14 mouse cellular contexts compared by ENCODE assay signal in genomic region chr10:20769557-20770417, GRCm38 (mm10). TPM values are rescaled to one million over a fixed set of nuclear protein-coding genes. Genes with fewer than 3 reads are reported as not detected.
DNase-seq lines count a peak whose midpoint lies in the region; ATAC-seq lines count a peak whose summit lies in the region.
"Had no signal": no experiment of that assay in that cellular context is flagged by ENCODE, and none has a peak within 500 bp of the region (broad histone marks: within the 10 kb centered on the region; RNA-seq: fewer than 3 reads in every experiment).

No protein-coding gene starts in this region.

- no peak overlapping the region for H3K4me3 ChIP-seq in forebrain, embryonic 14.5 days (ENCODE audit: low read depth, low read length)
- no peak overlapping the region for H3K4me3 ChIP-seq in forebrain, embryonic 15.5 days
- H3K4me3 ChIP-seq: erythroblast, embryonic 14.5 days; left cerebral cortex, adult 2 months; megakaryocyte, embryonic 14.5 days had no signal

- ATAC-seq in forebrain, embryonic 14.5 days, result 0 out of 2 replicates have a peak, but pooled peaks have one; percentile 20
- ATAC-seq in forebrain, embryonic 15.5 days (replicated peaks), result no peak
- ATAC-seq: intestine, embryonic 16.5 days had no signal

- no peaks in the 10 kb centered on the region for H3K4me1 ChIP-seq in forebrain, embryonic 14.5 days (ENCODE audit: control insufficient read depth, insufficient read depth, low read length)
- no peaks in the 10 kb centered on the region for H3K4me1 ChIP-seq in forebrain, embryonic 15.5 days

- no peaks in the 10 kb centered on the region for H3K27me3 ChIP-seq in forebrain, embryonic 14.5 days (replicated peaks; ENCODE audit: control insufficient read depth, insufficient read depth, low read length)
- H3K27me3 ChIP-seq in forebrain, embryonic 15.5 days, result no peaks in the 10 kb centered on the region
- no peaks in the 10 kb centered on the region for H3K27me3 ChIP-seq in splenic B cell, adult 2 months (ENCODE audit: control insufficient read depth, insufficient read depth, low read length, poor library complexity, severe bottlenecking)
- H3K27me3 ChIP-seq: megakaryocyte, embryonic 14.5 days had no signal

- H3K9ac ChIP-seq in forebrain, embryonic 14.5 days (ENCODE audit: low read length), result no peak overlapping the region
- H3K9ac ChIP-seq in forebrain, embryonic 15.5 days (replicated peaks), result no peak overlapping the region

- no peak overlapping the region for H3K4me2 ChIP-seq in forebrain, embryonic 14.5 days (ENCODE audit: low read length)
- H3K4me2 ChIP-seq in forebrain, embryonic 15.5 days (replicated peaks), result no peak overlapping the region

- H3K27ac ChIP-seq in forebrain, embryonic 14.5 days (ENCODE audit: low read depth, low read length), result no peak overlapping the region
- H3K27ac ChIP-seq in forebrain, embryonic 15.5 days (replicated peaks), result no peak overlapping the region
- H3K27ac ChIP-seq: left cerebral cortex, adult 2 months had no signal

- 64% methylated on average over 7 of the region's 7 CpGs for WGBS in forebrain, embryonic 14.5 days
- 68% methylated on average over 7 of the region's 7 CpGs for WGBS in forebrain, embryonic 15.5 days

- DNase-seq in forebrain, embryonic 14.5 days (ENCODE audit: low spot score), result peak; percentile 16
- DNase-seq in retina, postnatal 1 day, result peak; percentile 62
- DNase-seq in retina, embryonic 14.5 days (ENCODE audit: low spot score), result no peak
- peak; percentile 25 to 41 for DNase-seq in kidney, postnatal 25 days
- DNase-seq in splenic B cell, adult 2 months (ENCODE audit: low read depth, low spot score), result peak; percentile 42
- no peak for DNase-seq in cerebellum, postnatal 36 days
- DNase-seq in spleen, adult 12 weeks (ENCODE audit: low spot score), result no peak
- DNase-seq: cerebellum, adult 9-10 months; thymus, postnatal 25 days had no signal

- H3K9me3 ChIP-seq in forebrain, embryonic 14.5 days (replicated peaks; ENCODE audit: control insufficient read depth, low read length), result no peaks in the 10 kb centered on the region
- no peaks in the 10 kb centered on the region for H3K9me3 ChIP-seq in forebrain, embryonic 15.5 days
- H3K9me3 ChIP-seq: megakaryocyte, embryonic 14.5 days had no signal

- H3K36me3 ChIP-seq in forebrain, embryonic 14.5 days (ENCODE audit: control insufficient read depth, insufficient read depth, low read length), result no peaks in the 10 kb centered on the region
- no peaks in the 10 kb centered on the region for H3K36me3 ChIP-seq in forebrain, embryonic 15.5 days
- no peaks in the 10 kb centered on the region for H3K36me3 ChIP-seq in splenic B cell, adult 2 months (ENCODE audit: control insufficient read depth, insufficient read depth, low read length, poor library complexity, severe bottlenecking)

RNA-seq across cellular contexts. Expression of gene Pde7b, which starts 44.9 kb away (rescaled TPM):
- 1.3 and 2.3 TPM in 2 replicates for polyA plus RNA-seq in forebrain, embryonic 14.5 days (2014; fragmentation: Nextera tagmentation; extraction: Ambion mirVana)
- polyA plus RNA-seq in forebrain, embryonic 15.5 days (2015; fragmentation: Nextera tagmentation; extraction: Ambion mirVana), result 3.7 and 4.5 TPM in 2 replicates
- polyA plus RNA-seq: erythroblast, embryonic 14.5 days had no signal

Comparison
In these comparisons a context has a peak if more than half of its experiments do, and no peak if none do; other contexts are left out.
1. DNase-seq: peak in forebrain, embryonic 14.5 days (single experiment), retina, postnatal 1 day (single experiment), kidney, postnatal 25 days (2 of 2) and splenic B cell, adult 2 months (single experiment); none in retina, embryonic 14.5 days (single experiment), cerebellum, postnatal 36 days (0 of 2) and spleen, adult 12 weeks (single experiment).